Mouse (Mus musculus) spleen, adult 2 months (tissue): ENCODE measurements around the gene Tsc22d3. TPM values are rescaled to one million over a fixed set of nuclear protein-coding genes. Genes with fewer than 3 reads are reported as not detected.
A peak's percentile ranks its signal among the peaks of the same experiment; 100 is the strongest.
"Not testable (repeated sequence)": the region's sequence is repeated elsewhere in the genome, so short reads cannot be mapped to it uniquely, and the experiment has no call there.

Experiments used
- DNase-seq, 2 experiments: peaks; one replicate each; pipeline versions ENCODE4 v3.0.0 to v3.0.0-alpha.2; 2012 to 2021; ENCODE audit warnings: low spot score in 2 of 2, low read depth in 1 of 2
- H3K27ac ChIP-seq: fragments of 200-500 bp; 2 replicates; pipeline ENCODE4 v1.5.1; 2012; ENCODE audit warnings: low read length, inconsistent platforms; ENCODE audit not compliant: insufficient read depth
- H3K27me3 ChIP-seq: fragments of 200-500 bp; 2 replicates; pipeline ENCODE4 v1.6.1; 2012; ENCODE audit warnings: mild to moderate bottlenecking, moderate library complexity, low read length, inconsistent platforms; ENCODE audit not compliant: control insufficient read depth, insufficient read depth
- H3K36me3 ChIP-seq: fragments of 200-500 bp; 2 replicates; pipeline ENCODE4 v1.6.1; 2012; ENCODE audit warnings: mild to moderate bottlenecking, low read length, inconsistent platforms; ENCODE audit not compliant: control insufficient read depth, insufficient read depth
- H3K4me1 ChIP-seq: fragments of 200-500 bp; 2 replicates; pipeline ENCODE4 v1.6.1; 2011; ENCODE audit warnings: inconsistent platforms; ENCODE audit not compliant: control insufficient read depth, insufficient read depth, insufficient read length
- H3K4me3 ChIP-seq: fragments of 200-500 bp; 2 replicates; pipeline ENCODE4 v1.5.1; 2011; ENCODE audit warnings: mild to moderate bottlenecking, inconsistent platforms; ENCODE audit not compliant: insufficient read depth, insufficient read length; ENCODE audit errors: extremely low read depth
- CTCF ChIP-seq: fragments of 200-500 bp; IDR thresholded peaks from 2 replicates; pipeline ENCODE4 v1.5.1; 2011; ENCODE audit warnings: mild to moderate bottlenecking, inconsistent platforms; ENCODE audit not compliant: insufficient read depth, insufficient read length, insufficient replicate concordance; ENCODE audit errors: extremely low read depth
- POLR2A ChIP-seq: fragments of 200-500 bp; IDR thresholded peaks from 2 replicates; pipeline ENCODE4 v1.6.1; 2011; ENCODE audit warnings: low read depth, low read length, inconsistent platforms
- WGBS: fragments of 180-500 bp; shearing (Covaris S2); methylation state at CpG from one replicate; pipeline ENCODE4 v1.1.7; 2018; 5-methylcytosine and 5-hydroxymethylcytosine counted together
- polyA plus RNA-seq: library from polyadenylated mRNA; depleted of rRNA; stranded (reverse); fragments of >200 nt; gene quantifications from 2 replicates; pipeline ENCODE4 v1.2.3, GENCODE M21; 2012

Tsc22d3 gene
- polyA plus RNA-seq, 1 experiment, result 173 TPM

DNA sequence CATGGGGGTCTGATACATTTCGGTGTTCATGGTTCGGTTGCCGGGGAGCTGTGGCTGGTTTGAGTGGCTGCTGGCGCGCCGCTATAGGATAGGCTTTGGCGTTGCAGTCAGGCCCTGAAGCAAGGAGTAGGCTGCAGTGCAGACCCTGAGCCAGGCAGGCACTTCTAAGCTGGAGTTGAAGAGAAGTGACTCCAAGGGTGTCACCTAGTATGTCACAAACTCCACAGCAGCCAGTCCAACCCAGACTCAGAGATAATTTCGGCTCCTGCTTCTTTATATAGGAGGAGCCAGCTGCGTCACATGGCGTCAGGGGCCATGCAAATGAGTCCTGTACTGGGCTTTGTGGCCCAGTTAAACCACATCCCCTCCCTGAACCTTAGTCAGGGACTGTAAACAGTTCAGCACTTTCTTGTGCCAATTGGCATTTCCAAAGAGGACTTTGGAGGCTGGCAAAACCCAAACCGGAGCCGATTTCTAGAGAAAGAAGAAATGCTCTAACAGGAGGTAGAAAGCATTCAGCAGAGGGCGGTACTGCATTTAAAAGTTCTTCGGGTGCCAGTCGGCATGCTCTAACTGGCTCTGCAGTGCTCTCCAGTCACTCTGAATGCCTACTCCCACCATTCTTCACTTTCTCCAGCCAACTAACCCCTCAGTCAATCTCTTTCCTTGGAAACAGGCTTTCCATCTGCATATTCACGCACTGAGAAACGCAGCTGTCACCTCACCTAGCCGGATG is 57.4 kb downstream of the Tsc22d3 start:
- Histone ChIP-seq H3K27me3 (no peaks in the 10 kb centered on the region), H3K4me3 (peak overlapping the region; percentile 69), H3K4me1 (peaks cover 11% of the 10 kb centered on the region), H3K27ac (peak overlapping the region; percentile 96), H3K36me3 (peaks cover 18% of the 10 kb centered on the region)
- 35% methylated on average over 18 of the region's 18 CpGs for WGBS
- peak; percentile 99 for TF ChIP-seq POLR2A
- TF ChIP-seq CTCF, result no peak
- peak; percentile 83 to 88 for DNase-seq

DNA sequence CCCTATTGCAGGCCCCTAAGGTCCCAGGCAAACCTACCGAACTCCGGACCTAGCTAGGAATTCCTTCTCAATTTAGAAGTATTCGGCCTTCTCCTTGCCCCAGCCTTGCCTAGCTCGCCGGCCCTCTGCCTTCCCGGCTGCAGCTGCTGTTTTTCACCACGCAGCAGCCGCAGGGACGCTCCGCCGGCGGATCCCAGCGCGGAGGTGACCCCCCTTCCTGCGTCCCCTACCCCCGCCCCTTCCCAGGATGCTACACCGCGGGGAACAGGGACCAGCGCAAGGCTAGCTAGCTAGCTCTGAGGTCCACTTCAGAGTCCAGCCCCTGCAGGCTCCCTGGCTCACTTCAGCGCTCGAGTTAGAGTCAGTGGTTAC is 58.0 kb downstream of the Tsc22d3 start:
- peak in 1 of 2 experiments; percentile 9 for DNase-seq
- H3K4me1 ChIP-seq, result peaks cover 7% of the 10 kb centered on the region
- H3K27me3 ChIP-seq, result no peaks in the 10 kb centered on the region
- WGBS, result 16% methylated on average over 21 of the region's 21 CpGs
- H3K27ac ChIP-seq, result peak overlapping the region; percentile 96
- TF ChIP-seq CTCF, result no peak
- no peak for TF ChIP-seq POLR2A
- peak overlapping the region; percentile 69 for H3K4me3 ChIP-seq
- peaks cover 18% of the 10 kb centered on the region for H3K36me3 ChIP-seq

DNA sequence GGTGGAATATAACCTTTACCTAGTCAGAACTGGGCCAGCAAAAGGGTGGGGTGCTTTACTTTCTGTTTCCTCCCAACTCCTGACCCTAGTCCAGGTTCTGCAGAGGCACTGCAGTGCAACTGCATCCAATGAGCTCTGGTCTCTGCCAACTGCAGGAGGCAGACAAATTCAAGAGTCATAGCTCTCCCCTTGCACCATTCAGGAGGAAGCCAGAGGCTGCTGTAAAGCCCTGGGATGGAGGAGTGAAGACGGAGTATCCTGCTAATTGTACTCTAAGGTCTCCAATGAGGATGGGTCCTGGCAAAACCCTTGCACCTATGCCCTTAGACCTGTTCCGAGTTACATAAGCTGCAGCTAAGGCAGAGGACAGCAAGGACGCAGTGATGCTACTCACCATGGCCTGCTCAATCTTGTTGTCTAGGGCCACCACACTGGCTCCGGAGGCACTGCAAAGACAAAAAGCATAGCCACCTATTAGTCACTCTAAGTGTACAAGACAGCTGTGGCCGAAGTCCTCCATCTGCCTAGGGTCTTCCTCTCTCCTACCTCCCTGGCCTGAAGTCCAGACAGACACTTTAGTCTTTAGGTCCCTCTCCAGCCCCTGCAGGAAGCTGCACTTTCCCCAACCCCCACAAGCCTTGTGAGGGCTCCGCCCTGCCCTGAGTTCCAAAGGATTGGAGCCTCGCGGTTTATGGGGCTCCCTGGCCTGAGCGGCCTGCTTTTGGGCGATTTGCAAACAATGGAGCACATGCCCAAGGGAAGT is 58.6 kb downstream of the Tsc22d3 start:
- Histone ChIP-seq H3K36me3 (peaks cover 18% of the 10 kb centered on the region), H3K27ac (peak overlapping the region; percentile 96)
- 23% methylated on average over 10 of the region's 10 CpGs for WGBS

DNA sequence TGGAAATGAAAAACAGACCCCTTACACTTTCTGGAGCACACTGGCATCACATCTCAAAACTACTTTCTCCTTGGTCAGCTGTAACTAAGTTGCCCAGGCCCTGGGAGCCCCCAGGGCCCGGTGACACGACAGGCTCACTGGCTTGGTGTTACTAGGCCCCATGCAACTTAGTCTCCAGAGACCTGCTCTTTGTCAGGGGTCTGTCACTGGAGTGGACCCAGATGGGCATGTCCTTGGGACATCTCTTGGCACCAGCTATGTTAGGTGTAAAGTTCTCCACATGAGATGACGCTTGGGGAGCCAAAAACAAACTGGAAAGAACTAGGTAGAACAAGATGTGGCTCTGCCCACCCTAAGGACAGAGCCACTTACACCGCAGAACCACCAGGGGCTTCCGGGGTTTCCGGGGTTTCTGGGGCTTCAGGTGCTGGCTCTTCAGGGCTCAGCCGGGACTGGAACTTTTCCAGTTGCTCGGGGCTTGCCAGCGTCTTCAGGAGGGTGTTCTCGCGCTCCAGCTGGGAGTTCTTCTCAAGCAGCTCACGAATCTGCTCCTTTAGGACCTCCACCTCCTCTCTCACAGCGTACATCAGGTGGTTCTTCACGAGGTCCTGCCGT is 59.9 kb downstream of the Tsc22d3 start:
- H3K4me1 ChIP-seq, result peaks cover 11% of the 10 kb centered on the region
- no peaks in the 10 kb centered on the region for H3K27me3 ChIP-seq
- peaks cover 18% of the 10 kb centered on the region for H3K36me3 ChIP-seq
- WGBS, result 47% methylated on average over 15 of the region's 15 CpGs
- TF ChIP-seq POLR2A, result no peak
- TF ChIP-seq CTCF, result 0 out of 2 replicates have a peak, but pooled peaks have one; percentile 9
- H3K4me3 ChIP-seq, result peak overlapping the region; percentile 69
- DNase-seq, result peak in 1 of 2 experiments; percentile 32
- peak overlapping the region; percentile 96 for H3K27ac ChIP-seq

More for the DNA sequence above, 58.6 kb downstream of the Tsc22d3 start:
- DNase-seq, result peak in 1 of 2 experiments; percentile 5
- TF ChIP-seq CTCF (no peak), POLR2A (no peak)
- peak overlapping the region; percentile 69 for H3K4me3 ChIP-seq
- H3K4me1 ChIP-seq, result peaks cover 11% of the 10 kb centered on the region
- no peaks in the 10 kb centered on the region for H3K27me3 ChIP-seq

DNA sequence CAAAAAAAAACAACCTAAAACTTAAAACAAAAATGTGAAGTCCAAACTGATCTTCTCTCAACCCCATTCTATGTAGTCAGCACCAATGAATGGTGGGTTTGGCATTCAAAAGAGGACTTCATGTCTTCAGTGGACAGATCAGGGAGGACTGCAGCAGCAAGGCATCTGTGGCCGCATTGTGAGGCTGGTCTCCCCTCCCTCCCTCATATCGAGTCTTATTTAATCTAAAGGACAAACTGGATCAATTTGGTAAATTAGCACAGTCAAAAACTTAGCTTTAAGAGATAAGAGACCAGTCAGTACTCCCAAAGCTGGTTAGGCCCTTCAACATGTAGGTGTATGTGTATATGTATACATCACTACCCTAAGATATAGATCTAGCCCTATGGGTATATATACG is 60.6 kb downstream of the Tsc22d3 start:
- WGBS, result 76% methylated on average over 3 of the region's 3 CpGs
- H3K4me3 ChIP-seq, result peak overlapping the region; percentile 43

DNA sequence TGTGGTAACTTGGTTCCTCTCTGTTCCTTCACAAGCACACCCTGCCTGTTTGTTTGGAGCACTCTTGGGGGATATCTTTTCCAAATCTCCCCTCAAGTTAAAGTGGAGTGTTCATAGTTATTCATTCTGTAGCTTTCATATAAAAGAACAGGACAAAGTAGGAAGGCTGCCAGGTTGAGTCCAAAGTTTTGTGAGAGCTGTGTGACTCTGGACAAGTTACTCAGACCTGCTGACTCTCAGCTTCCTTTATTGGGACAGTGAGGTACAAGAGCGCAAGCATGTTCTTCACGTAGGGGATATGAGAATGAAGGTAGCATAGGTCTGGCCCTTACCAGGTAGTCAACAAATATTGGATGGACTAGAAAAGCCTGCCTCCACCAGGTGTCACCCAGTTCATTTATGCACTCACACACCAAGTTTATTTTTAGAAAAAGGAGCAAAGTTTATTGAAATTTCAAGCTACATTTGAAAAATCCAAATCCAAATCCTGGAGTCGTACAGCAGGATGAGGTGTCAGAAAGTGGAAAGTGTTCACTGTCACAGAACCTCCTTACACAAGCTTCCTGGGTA is 61.3 kb downstream of the Tsc22d3 start:
- Histone ChIP-seq H3K27ac (peak overlapping the region; percentile 87), H3K27me3 (no peaks in the 10 kb centered on the region), H3K4me1 (peaks cover 13% of the 10 kb centered on the region), H3K36me3 (peaks cover 18% of the 10 kb centered on the region), H3K4me3 (no peak overlapping the region)
- TF ChIP-seq CTCF (no peak), POLR2A (no peak)
- DNase-seq, result no peak
- 61% methylated on average over 3 of the region's 3 CpGs for whole genome bisulfite sequencing

More for the DNA sequence above, 60.6 kb downstream of the Tsc22d3 start:
- peak overlapping the region; percentile 61 for H3K27ac ChIP-seq
- H3K27me3 ChIP-seq, DNase-seq: not testable (repeated sequence)
- H3K4me1 ChIP-seq, result peaks cover 11% of the 10 kb centered on the region
- peaks cover 18% of the 10 kb centered on the region for H3K36me3 ChIP-seq
